Mouse (Mus musculus) retina, postnatal 7 days (tissue): ENCODE data around the gene Itga9.
A peak's percentile ranks its signal among the peaks of the same experiment; 100 is the strongest.

Experiments used
- DNase-seq: peaks from one replicate; pipeline ENCODE4 v3.0.0-alpha.2; 2012; ENCODE audit warnings: low read depth, low spot score

Itga9 gene

DNA sequence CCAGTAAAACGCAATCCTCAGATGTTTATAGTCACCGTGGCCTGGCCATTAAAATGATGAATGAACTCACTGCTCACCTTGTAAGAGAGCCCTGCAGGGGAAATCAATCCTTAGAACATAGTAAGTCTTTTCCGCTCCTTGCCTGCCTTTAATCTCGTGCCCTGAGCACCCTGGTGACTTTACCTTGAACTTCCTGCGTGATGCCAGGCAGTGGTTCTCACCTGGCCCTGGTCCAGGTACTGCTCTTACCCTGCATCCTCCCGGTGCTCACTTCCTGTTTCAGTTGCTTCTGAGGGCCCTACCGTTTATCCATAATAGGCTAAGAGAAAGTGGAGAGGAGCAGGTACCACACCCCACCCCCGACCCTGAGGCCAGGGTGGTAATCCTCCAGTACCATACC, 208.0 kb downstream of the Itga9 start:
- no peak for DNase-seq

DNA sequence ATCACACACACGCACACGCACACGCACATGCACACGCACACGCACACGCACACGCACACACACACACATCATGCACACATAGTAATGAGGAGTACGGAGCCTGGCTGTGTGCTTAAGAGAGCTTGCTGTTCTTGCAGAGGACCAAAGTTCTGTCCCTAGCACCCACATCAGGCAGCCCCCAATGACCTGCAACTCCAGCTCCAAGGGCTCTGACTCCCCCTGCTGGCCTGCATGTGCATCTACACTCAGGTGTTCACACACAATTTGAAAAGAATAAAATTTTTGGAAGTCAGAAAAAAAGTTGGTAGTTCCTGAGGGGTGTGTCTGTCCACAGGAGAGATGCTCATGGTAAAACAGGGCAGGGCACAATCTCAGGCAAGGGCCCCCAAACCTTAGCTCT, 209.1 kb downstream of the Itga9 start:
- DNase-seq = no peak

DNA sequence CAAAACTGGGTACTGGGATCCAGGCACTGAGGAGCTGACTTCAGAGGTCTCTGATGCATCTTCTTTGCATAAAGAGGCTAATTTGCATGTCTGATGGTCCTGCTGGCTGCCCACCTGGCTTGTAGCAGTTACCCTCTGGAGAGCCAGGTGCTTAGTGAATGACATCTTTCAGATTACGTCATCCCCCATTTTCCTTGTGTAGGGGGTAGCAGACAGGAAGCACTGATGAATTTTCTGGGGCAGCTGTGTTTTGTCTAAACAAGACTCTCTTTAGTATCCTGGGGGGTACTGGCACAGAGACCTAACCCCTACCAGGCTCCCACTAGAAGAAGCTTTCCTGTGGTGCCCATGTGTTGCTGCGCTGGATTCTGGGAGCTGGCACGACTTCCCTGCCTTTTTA, 212.0 kb downstream of the Itga9 start:
- no peak for DNase-seq

DNA sequence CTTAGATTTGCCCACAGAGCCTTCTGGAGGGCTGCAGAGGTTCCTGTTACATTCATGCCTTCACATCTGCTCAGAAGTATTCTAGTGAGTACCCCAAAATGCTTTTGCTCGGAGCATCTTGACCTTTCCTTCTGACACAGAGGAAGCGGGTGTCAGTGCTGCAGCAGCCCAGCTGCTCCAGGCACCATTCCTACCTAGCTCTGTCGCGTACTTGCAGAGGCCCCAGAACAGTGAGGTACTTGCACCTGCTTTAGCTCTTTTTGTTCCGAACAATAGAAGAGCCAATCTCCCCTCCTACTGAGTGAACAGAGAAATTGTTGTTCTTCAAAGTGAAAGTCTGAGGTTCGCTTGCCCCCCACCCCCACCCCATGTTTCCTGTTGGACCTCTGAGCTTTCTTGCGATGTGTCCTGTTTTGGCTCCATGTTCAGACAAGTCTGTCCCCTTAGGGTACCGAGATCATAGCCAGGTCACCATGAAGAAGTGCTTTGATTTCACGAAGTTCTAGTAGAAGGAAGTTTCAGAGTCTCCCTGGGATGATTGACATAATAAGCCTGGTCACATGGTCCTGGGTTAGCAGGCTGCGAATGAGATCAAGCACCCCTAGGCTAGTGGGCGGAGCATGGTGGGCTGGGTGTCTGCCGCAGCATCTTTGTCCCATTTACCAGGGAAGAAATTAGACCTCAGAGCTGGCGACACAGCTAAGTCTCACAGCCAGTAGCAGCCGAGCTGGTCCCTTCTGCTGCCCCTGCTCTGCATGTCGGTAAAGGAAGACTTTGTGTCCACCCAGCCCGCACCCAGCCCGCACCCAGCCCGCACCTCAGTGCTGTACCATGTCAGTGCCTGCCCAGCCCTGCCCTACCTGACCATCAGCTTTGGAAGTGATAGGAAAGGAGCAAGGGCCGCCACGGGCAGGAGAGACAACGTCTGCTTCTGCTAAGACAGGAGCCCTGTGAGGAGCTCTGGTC, 215.0 kb downstream of the Itga9 start:
- DNase-seq = peak; percentile 14

DNA sequence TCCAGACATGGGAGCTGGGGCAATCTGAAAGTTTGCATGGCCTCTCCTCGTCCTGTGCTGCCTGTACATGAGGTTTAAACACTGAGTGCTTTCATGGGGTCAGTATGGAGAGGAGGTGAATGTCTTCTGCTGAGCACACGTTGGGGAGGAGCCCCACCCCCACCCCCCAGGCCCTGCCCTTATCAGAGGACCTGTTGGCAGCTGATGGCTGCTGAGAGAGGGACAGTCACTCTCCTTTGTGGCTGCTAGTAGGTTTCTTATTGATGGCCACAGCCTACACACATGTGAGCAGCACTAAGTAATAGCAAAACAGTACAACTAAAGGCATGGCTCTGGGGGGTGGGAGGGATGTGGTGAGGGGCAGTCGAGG, 215.7 kb downstream of the Itga9 start:
- DNase-seq = no peak

DNA sequence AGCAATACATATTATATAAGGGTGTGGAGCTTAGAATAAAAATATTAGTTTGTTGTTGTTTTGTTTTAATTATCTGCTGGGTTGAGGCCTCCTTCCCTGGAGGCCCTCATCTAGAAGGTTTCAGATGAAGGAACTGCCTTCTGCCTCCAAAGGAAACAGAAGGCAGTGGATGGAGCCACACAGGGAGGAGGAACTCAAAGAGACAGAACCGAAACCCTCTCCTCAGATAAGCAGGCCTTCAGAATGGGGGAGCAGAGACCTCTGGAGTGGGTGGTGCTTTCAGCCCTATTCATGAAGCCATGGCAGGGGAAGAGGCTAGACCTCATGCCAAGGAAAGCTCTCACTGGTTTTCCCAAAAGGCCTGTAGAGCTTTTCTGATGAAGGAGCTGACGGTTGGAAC, 216.1 kb downstream of the Itga9 start:
- DNase-seq = no peak

DNA sequence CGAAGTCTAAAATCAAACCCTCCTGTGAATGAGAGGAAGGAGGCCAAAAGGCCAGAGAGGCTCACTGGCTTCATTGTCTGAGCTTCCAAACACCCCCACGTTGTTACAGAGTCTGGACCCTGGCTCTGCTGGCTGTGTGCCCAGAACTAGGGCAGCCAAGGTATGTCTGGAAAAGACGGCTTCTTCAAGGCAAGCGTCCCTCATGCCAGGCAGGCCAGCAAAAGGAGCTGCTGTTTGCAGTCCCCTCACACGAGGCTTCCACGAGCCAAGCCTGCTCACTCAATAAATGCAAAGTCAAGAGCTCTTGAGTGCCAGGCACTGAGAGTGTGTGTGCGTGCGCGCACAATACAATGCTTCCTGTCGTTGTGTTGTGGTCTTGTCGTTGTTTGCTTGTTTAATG, 224.6 kb downstream of the Itga9 start:
- no peak for DNase-seq

DNA sequence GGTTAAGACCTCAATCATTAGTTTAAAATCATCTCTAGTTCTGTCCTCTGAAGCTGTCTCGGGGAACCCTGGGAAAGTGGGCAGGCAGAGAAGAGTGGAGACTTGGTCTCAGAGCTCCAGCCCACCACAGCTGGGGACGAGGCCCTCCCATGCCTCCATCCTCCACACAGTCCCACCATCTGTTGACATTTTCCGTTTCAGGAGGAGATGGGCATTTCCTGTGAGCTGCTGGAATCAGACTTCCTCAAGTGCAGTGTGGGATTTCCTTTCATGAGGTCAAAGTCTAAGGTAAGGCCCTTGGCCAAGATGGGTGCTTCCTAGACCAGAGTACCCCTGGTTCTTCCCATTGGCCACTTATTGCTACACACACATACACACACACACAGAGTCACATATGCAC, 226.0 kb downstream of the Itga9 start:
- no peak for DNase-seq

DNA sequence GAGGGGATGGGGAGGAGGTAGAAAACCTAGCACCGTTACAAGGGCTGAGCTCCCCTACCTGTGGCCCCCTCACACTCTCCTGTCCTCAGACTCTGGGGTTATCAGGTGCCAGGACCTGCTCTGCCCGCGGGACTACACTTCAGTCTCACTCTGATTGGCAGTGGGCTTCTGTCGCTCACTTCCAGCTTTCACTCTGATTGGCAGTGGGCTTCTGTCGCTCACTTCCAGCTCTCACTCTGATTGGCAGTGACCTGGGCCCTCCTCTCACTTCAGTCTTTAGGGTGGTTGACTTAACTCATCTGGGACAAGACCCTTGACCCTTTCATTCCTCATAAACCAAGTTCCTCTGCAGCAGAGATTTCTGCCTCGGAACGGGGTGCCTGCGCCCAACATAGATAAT, 226.9 kb downstream of the Itga9 start:
- DNase-seq = no peak

DNA sequence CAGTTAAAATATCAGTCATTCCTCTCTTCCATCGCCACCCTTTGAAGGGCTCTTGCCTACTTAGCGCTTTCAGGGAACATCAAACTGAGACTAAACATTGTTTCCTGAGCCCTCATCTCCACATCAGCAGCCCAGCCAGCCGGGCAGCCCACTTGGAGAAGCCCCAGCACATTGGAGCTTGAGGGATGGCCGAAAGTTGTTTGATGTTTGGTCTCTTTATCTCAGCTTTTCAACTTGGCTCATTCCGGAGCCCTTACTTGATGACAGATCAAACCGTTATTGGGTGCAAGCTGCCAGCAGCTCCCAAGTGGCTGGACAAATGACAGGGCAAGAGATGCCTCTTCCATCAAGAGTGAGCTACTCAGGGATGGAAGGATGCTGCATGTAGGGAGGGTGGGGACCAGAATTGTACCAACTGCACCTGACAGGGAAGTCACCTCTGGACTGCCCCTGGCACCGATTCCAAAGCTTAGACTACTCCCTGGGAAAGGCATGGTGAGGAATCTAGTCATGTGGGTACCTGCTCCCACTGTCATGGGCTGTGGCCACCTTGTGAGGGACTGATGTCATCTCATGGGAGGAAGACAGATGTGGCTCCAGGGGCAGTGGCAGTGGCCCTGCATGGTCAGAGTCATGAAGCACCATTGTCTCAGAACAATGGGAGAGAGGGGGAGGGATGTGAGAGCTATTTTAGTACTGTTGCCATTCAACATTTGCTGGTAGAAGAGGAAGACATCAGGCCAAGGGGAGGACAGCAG, 232.6 kb downstream of the Itga9 start:
- DNase-seq = no peak

DNA sequence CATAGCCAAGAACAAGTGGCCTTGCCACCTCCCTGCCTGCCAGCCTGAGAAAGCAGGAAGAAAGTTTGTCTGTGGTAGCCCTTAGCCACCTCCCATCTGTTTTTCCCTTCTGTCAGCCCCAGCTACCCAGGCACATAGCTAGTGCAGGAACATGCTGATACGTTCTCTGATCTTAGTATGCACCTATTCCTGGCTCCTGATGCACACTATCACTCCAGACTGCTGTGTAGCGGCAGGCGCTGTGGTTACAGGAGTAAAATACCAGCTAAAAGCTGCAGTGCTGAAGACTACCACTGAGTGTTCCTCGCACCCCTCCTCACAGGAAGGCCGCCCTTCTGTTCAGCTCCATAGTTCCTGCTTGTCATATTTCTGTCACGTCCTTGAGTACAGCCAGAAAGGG, 234.8 kb downstream of the Itga9 start:
- no peak for DNase-seq

DNA sequence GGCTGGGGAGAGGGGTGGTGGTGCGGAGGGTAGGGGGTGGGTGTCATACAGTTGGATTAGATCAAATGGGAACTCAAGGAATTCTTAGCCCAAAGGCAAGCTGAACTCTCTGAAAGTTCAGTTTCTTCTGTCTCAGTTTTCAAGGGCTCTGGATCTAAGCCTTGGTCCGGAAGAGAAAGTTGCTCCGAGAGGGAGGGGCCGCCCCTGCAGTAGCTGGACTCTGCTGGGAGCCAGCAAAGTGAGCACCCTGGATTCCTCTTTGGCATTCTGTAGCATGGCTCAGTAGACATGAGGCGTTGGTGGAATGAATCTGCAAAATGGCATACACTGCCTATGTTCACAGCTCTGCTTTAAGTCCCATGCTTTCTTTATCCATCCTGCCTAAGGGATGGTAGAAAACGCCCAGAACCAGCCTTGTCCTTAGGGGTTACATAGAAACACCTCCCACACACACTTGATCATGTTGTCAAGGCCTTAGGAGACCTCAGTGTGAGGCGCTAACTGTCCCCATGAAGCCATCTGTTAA, 235.5 kb downstream of the Itga9 start:
- DNase-seq = no peak

DNA sequence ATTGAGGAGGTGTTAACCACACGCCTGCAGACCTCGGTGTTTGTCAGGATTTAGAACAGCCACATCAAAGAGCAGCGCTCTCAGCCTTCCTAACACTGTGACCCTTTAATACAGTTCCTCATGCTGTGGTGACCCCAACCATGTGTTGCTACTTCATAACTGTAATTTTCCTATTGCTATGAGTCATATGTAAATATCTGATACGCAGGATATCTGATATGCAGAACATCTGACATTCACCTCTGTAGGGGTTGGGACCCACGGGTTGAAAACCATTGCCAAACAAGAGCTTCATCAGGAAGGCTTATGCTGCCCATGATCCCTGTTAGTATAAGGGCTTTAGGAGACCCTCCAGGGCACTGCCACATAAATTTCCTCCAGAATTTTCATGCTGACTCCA, 237.2 kb downstream of the Itga9 start:
- DNase-seq = no peak

DNA sequence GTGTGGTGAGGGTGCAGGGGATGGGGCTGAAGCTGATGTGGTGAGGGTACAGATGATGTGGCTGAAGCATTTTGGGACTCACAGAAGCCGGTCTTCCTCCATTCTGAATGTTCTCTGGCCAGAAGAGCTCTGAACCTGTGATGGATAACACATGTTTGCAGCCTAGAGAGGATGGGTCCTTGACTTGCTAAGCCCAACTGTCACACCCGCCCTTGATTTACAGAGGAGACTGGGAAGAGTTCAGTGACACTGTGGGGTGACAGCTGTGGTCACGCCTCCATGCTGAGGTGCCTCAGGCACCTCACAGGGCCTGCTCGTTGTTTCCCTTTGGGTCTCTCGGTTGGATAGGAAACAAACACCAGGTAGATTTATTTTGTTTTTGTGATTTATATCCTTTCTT, 238.5 kb downstream of the Itga9 start:
- no peak for DNase-seq

DNA sequence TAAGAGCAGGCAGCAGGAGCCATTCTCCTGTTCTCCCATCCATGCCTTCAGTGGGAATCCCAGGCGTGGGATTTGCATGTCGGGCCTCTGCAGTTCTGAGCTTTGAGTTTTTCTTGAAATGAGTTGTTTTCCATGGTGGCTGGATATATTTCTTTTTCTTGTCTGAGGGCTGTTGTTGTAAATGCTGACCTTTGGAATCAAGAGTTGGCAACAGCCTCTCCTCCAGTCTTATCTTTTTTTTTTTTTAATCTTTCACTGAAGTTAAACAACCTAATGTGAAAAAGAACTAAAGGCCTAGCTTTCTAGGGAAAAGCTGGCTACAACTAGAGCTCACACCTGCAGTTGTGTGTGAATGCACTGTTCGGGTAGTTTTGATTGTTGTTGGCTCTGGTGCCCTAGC, 240.3 kb downstream of the Itga9 start:
- no peak for DNase-seq

DNA sequence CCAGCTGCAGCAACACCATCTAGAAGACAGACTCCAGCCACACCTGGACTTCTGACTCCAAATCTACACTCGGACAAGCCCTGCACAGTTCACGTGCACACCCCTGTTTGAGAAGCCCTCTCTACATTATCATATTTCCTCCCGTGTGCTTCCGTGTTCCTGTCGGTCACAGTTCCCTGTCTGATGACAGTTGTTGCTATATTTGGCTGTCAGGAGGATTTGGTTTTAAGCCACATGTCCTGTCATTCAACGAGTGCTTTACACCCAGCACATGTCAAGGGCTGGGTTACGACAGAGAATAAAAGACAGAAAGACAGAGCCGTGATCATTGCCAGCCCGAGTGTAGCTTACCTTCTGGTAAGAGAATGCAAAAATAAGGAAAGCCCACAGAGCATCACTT, 250.2 kb downstream of the Itga9 start:
- DNase-seq = no peak

DNA sequence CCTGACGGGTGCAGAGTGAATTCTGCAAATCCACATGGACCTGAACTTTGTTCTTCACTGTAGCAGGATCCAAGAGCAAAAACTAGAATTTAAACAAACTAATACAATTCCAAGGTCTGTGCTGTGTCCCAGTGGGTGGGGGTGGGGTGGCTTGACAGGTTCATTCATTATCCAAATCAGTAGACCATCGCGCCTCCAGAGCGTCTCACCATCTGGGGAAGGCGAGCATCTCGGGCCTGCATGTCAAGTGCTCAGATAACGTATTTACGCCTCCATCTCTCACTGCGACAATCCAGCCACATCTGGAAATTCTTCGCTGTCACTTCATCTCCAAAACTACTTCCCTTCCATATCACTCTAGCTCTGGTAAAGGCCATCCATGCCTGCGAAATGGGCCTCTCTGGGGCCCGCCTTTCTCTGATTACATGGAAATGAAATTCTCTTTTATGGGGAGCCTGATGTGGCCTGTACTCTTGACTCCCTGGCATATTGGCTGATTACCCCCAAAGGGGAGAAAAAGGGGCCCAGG, 254.2 kb downstream of the Itga9 start:
- DNase-seq = no peak

DNA sequence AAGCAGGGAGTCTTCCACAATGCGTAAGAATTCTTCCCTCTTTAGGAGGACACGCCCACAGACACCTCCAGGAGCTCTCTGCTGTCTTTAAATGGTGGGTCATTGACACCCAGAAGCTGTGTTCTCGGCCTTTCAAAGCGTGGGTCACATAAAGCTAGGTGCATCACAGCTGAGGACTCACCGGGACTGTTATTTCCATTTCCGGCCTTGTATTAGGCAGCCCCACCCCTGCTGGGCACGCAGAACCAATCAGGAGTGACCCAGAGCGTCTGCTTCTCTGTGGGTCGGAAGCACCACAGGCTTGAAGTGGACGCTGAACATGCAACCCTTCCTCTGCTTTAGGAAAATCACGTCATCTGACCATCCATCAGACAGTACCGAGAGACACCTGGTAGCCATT, 255.7 kb downstream of the Itga9 start:
- DNase-seq = no peak

DNA sequence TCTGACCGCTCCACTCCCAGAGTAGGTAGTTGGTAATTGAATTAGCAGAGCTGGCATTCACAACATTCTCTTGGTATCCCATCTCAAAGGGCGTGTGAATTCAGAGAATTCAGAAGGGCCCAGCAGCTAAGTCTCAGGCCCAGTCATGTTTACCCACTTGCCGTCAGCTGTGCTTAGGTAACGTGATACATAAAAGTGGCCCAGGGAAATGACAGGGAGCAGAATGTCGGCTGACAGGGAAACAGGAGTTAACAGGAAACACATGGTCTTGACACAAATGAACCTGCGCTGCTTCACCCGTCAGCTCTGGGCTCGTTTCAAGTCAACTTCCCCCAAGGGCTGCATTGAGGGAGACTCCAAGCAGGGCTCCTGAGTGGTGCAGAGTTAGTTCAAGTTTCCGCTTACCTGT, 256.4 kb downstream of the Itga9 start:
- DNase-seq = no peak

DNA sequence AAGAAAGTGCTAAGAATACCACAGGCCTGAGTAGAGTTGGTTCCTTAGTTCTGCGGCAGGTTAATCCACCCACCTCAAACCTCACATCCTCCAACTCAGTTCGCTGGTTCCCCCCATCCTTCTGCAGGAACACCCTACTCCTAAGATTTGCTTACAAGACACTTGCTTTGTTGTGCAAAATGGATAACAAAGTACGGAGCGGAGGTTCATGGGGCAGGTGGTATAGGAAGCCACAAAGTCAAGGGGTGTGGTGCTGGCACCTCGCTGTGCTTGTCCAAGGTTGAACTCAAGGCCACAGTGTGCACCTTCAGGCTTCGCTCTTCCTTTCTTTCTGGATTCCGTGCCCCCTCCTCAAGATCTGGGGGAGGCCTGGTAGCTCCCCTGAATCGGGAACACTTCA, 257.0 kb downstream of the Itga9 start:
- no peak for DNase-seq

DNA sequence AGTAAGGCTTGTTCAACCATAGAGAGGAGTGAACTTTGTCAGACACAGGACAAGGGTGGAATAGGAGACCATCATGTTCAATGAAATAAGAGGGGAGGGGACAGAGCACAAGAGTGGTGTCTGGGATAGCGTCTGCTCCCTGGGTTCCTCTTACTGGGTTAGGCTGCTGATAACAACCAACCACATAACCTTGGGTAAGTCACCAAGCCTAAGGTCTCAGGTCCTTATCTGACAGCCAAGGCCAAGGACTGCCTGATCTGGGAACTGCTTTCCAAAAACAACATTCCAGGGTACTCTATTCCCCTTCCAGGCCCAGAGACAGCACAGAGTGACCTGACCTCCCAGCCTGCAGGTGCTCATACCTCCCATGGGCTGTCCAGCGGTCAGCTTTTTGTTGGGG, 260.5 kb downstream of the Itga9 start:
- DNase-seq = no peak

DNA sequence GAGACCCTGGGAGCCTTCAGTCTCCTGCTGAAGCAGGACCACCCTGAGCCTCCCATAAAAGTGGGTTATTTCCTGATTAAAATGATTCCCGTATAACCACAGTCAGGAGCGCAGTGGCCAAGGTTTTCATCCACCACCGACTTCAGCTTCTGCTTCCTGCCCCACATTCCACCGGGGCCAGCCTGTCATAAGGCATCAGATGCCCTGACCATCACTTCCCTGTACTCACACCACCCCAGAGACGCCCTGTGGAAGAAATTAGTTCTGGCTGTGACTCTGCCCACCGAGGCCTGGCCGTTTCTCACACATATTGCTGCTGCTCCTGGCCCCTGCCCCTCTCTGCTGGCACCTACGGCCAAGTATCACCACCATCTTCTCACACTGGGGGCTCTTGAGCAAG, 261.4 kb downstream of the Itga9 start:
- no peak for DNase-seq

DNA sequence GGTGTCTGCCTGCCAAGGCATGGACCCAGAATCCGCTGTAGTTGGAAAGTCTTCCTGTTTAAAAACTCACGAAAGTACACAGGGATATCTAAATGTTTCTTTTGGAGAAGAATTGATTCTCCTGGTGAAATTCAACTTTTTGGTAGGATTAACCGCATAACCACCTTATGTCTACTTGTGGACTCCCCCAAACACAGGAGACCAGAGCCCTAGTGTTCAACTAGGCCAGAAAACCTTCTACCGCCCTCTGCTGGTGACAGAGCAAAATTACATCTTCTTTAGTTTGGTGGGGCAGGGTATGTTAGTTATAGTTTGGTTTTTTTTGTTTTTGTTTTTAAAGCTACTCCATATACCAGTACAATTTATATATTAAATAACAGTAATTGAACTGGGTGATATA, 264.6 kb downstream of the Itga9 start:
- peak; percentile 46 for DNase-seq
